In the genomic region with DNA sequence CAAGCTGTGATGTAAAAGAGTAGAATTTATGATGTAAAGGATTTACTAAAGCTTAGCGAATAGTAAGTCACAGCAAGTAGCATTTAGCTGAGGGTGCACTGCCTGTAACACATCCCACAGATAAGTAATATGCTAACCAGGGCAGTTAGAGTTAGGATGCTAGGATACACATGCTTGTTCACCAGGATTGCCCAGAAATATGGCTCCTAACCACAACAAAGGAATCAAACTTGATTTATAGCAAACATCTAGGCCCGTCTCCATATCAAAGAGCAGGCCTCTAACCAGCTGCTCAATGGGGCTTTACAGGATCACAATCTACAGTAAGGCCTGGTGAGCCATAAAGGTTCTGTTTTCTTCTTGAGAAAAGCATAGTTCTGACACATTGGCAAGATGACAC, we compare ENCODE assay signal across 7 mouse cellular contexts. TPM values are rescaled to one million over a fixed set of nuclear protein-coding genes. Genes with fewer than 3 reads are reported as not detected.
DNase-seq lines count a peak whose midpoint lies in the region; ATAC-seq lines count a peak whose summit lies in the region.
"Not testable (repeated sequence)": the region's sequence is repeated elsewhere in the genome, so short reads cannot be mapped to it uniquely, and the experiment has no call there.

No protein-coding gene starts in this region.

- H3K4me1 ChIP-seq in embryonic facial prominence, embryonic 13.5 days; heart, embryonic 10.5 days; limb, embryonic 11.5 days (ENCODE audit: control insufficient read depth, insufficient read depth, low read length): not testable (repeated sequence)
- peaks cover 14% of the 10 kb centered on the region for H3K4me1 ChIP-seq in neural tube, embryonic 13.5 days (replicated peaks)

- peaks cover 42% of the 10 kb centered on the region; the same call in 1 of the 2 replicates for H3K79me2 ChIP-seq in macrophage (ENCODE audit: inconsistent target)

- DNase-seq in Muller cell, postnatal 12 days (ENCODE audit: inconsistent ontology term): peak; percentile 5
- DNase-seq in heart, embryonic 10.5 days (ENCODE audit: low spot score); limb, embryonic 11.5 days (ENCODE audit: low spot score): not testable (repeated sequence)
- DNase-seq in induced T-regulatory cell, adult 2 months (ENCODE audit: low read depth): peak; percentile 37

- H3K4me2 ChIP-seq in embryonic facial prominence, embryonic 13.5 days: peak overlapping the region; percentile 61
- H3K4me2 ChIP-seq in limb, embryonic 11.5 days (ENCODE audit: low read depth, severe bottlenecking): peak overlapping the region; percentile 44
- H3K4me2 ChIP-seq in neural tube, embryonic 13.5 days: peak overlapping the region; percentile 59

- 15% methylated on average over 2 of the region's 2 CpGs for WGBS in embryonic facial prominence, embryonic 13.5 days
- 24% methylated on average over 2 of the region's 2 CpGs for WGBS in heart, embryonic 10.5 days
- WGBS in limb, embryonic 11.5 days: 8% methylated on average over 2 of the region's 2 CpGs
- WGBS in macrophage (ENCODE audit: missing documents): 12% methylated on average over 2 of the region's 2 CpGs
- WGBS in neural tube, embryonic 13.5 days: 2% methylated on average over 2 of the region's 2 CpGs

- H3K27ac ChIP-seq in embryonic facial prominence, embryonic 13.5 days; heart, embryonic 10.5 days; limb, embryonic 11.5 days (replicated peaks; ENCODE audit: low read depth, low read length); macrophage: not testable (repeated sequence)
- H3K27ac ChIP-seq in neural tube, embryonic 13.5 days (replicated peaks): peak overlapping the region; percentile 61

- H3K9me3 ChIP-seq in embryonic facial prominence, embryonic 13.5 days; heart, embryonic 10.5 days; limb, embryonic 11.5 days (ENCODE audit: control insufficient read depth, low read length); neural tube, embryonic 13.5 days: not testable (repeated sequence)

- H3K27me3 ChIP-seq in embryonic facial prominence, embryonic 13.5 days; heart, embryonic 10.5 days (ENCODE audit: insufficient read depth, poor library complexity, severe bottlenecking); limb, embryonic 11.5 days (ENCODE audit: control insufficient read depth, insufficient read depth, low read length); neural tube, embryonic 13.5 days: not testable (repeated sequence)

- ATAC-seq in embryonic facial prominence, embryonic 13.5 days (ENCODE audit: insufficient number of reproducible peaks, insufficient read depth, low FRiP score, low TSS enrichment, low read depth); limb, embryonic 11.5 days (ENCODE audit: insufficient number of reproducible peaks, low FRiP score, low TSS enrichment, low read depth): not testable (repeated sequence)
- 0 out of 2 replicates have a peak, but pooled peaks have one; percentile 33 for ATAC-seq in neural tube, embryonic 13.5 days (ENCODE audit: low read depth)

- not testable (repeated sequence) for H3K36me3 ChIP-seq in embryonic facial prominence, embryonic 13.5 days; heart, embryonic 10.5 days; limb, embryonic 11.5 days (ENCODE audit: control insufficient read depth, insufficient read depth, low read length); macrophage (ENCODE audit: inconsistent target); neural tube, embryonic 13.5 days

- H3K9ac ChIP-seq in embryonic facial prominence, embryonic 13.5 days: peak overlapping the region; percentile 75
- H3K9ac ChIP-seq in limb, embryonic 11.5 days (ENCODE audit: low read length): 0 out of 2 replicates have a peak overlapping the region, but pooled peaks have one; percentile 3
- peak overlapping the region; percentile 71 for H3K9ac ChIP-seq in neural tube, embryonic 13.5 days

- H3K4me3 ChIP-seq in embryonic facial prominence, embryonic 13.5 days: peak overlapping the region; percentile 60
- peak overlapping the region; percentile 63 for H3K4me3 ChIP-seq in heart, embryonic 10.5 days
- H3K4me3 ChIP-seq in limb, embryonic 11.5 days (ENCODE audit: low read depth, low read length): peak overlapping the region; percentile 46
- peak overlapping the region; percentile 64 for H3K4me3 ChIP-seq in macrophage (ENCODE audit: inconsistent target)
- peak overlapping the region; percentile 53 for H3K4me3 ChIP-seq in neural tube, embryonic 13.5 days

RNA-seq across cellular contexts. Expression of gene Gm15446, which starts 0.9 kb away (rescaled TPM):
- polyA plus RNA-seq in embryonic facial prominence, embryonic 13.5 days (2015; fragmentation: Nextera tagmentation; extraction: Ambion mirVana): 0.88 and 1.1 TPM in 2 replicates
- 0.40 and 0.59 TPM in 2 replicates for polyA plus RNA-seq in heart, embryonic 10.5 days (2016; fragmentation: Nextera tagmentation; extraction: Ambion mirVana)
- 0.51 and 0.81 TPM in 2 replicates for polyA plus RNA-seq in limb, embryonic 11.5 days (2014; fragmentation: Nextera tagmentation; extraction: Ambion mirVana)
- total RNA-seq in macrophage (2018; cell fraction: chromatin; rRNA removed): 100 to 1,000 TPM in 1 of 26 experiments, 10 to 100 TPM in 25; 13.9 to 105 (median 34.6) TPM
- 10 to 100 TPM in 1 of 26 experiments, 1 to 10 TPM in 25; 2.0 to 14.6 (median 3.8) TPM for total RNA-seq in macrophage (2018; cell fraction: cytosol; rRNA removed)
- total RNA-seq in macrophage (2018; cell fraction: nucleus; rRNA removed): 10 to 100 TPM in 20 of 26 experiments, 1 to 10 TPM in 6; 5.2 to 42.5 (median 17.5) TPM
- 5.5 to 6.7 TPM (median 6.1 TPM) in 3 replicates for polyA plus RNA-seq in macrophage (2018)
- 0.45 and 0.49 TPM in 2 replicates for polyA plus RNA-seq in neural tube, embryonic 13.5 days (2015; fragmentation: Nextera tagmentation; extraction: Ambion mirVana)

Comparison
In these comparisons a context has a peak if more than half of its experiments do, and no peak if none do; other contexts are left out.
1. H3K9ac ChIP-seq: peak in every context shown above with its lines; median percentile 75 in embryonic facial prominence, embryonic 13.5 days; 71 in neural tube, embryonic 13.5 days; 3 in limb, embryonic 11.5 days.